Mouse (Mus musculus): Measurements from ENCODE around the gene Tor1aip2.

The Tor1aip2 gene

GRCm38 (mm10) chr1:156107424-156107823 lies 72.2 kb downstream of the Tor1aip2 start:
- no peak for DNase-seq (ENCODE audit: low read depth, low spot score)

- DNase-seq (ENCODE audit: low read depth, low spot score), result peak; percentile 78
Measured at GRCm38 (mm10) chr1:156108400-156108799, 73.2 kb downstream of the Tor1aip2 start.

GRCm38 (mm10) chr1:156111090-156111489 lies 75.9 kb downstream of the Tor1aip2 start:
- peak; percentile 91 for DNase-seq (ENCODE audit: low read depth, low spot score)

- no peak for DNase-seq (ENCODE audit: low read depth, low spot score)
Measured at GRCm38 (mm10) chr1:156111728-156112127, 76.5 kb downstream of the Tor1aip2 start.

- DNase-seq (ENCODE audit: low read depth, low spot score), result no peak
Measured at GRCm38 (mm10) chr1:156112142-156112541, 76.9 kb downstream of the Tor1aip2 start.

GRCm38 (mm10) chr1:156113884-156114499 lies 78.8 kb downstream of the Tor1aip2 start:
- no peak for DNase-seq (ENCODE audit: low read depth, low spot score)

- DNase-seq (ENCODE audit: low read depth, low spot score), result no peak
Measured at GRCm38 (mm10) chr1:156116770-156117169, 81.6 kb downstream of the Tor1aip2 start.

Measured in ZHBTc4 (cell line).